Mouse (Mus musculus) heart, embryonic 12.5 days (tissue): ENCODE measurements around the gene Sema3b. TPM values are rescaled to one million over a fixed set of nuclear protein-coding genes. Genes with fewer than 3 reads are reported as not detected.

Experiments used
- ATAC-seq: fragments of 200-750 bp; cut with Nextera tagmentation; 2 replicates; pipeline ENCODE4 v1.8.0; 2017; ENCODE audit warnings: moderate TSS enrichment, moderate library complexity; ENCODE audit not compliant: insufficient number of reproducible peaks, low FRiP score
- H3K27ac ChIP-seq: fragments of 300-500 bp; sonication (generic); 2 replicates; pipeline ENCODE4 v1.5.1; 2016; ENCODE audit warnings: mild to moderate bottlenecking, moderate library complexity; ENCODE audit not compliant: poor library complexity, severe bottlenecking
- H3K27me3 ChIP-seq: fragments of 300-500 bp; sonication (generic); replicated peaks from 2 replicates; pipeline ENCODE4 v1.6.1; 2016; ENCODE audit warnings: mild to moderate bottlenecking, moderate library complexity
- H3K36me3 ChIP-seq: fragments of 300-500 bp; sonication (generic); 2 replicates; pipeline ENCODE4 v1.6.1; 2016; ENCODE audit warnings: mild to moderate bottlenecking, moderate library complexity
- H3K4me1 ChIP-seq: fragments of 300-500 bp; sonication (generic); replicated peaks from 2 replicates; pipeline ENCODE4 v1.6.1; 2016; ENCODE audit warnings: mild to moderate bottlenecking
- H3K4me2 ChIP-seq: fragments of 300-500 bp; sonication (generic); 2 replicates; pipeline ENCODE4 v1.6.1; 2016; ENCODE audit warnings: mild to moderate bottlenecking, moderate library complexity
- H3K4me3 ChIP-seq: fragments of 300-500 bp; sonication (generic); 2 replicates; pipeline ENCODE4 v1.5.1; 2016; ENCODE audit warnings: mild to moderate bottlenecking
- H3K9ac ChIP-seq: fragments of 300-500 bp; sonication (generic); 2 replicates; pipeline ENCODE4 v1.6.1; 2016; ENCODE audit warnings: mild to moderate bottlenecking, moderate library complexity
- H3K9me3 ChIP-seq: fragments of 300-500 bp; sonication (generic); replicated peaks from 2 replicates; pipeline ENCODE4 v1.6.1; 2016; ENCODE audit warnings: mild to moderate bottlenecking, moderate library complexity
- WGBS: fragments of 180-500 bp; shearing (Covaris S2); methylation state at CpG from one replicate; pipeline ENCODE4 v1.1.7; 2016; 5-methylcytosine and 5-hydroxymethylcytosine counted together
- polyA plus RNA-seq: library from polyadenylated mRNA; unstranded; fragments of >200 nt; fragmentation: Nextera tagmentation; extraction: Ambion mirVana; gene quantifications from 2 replicates; pipeline ENCODE4 v1.2.1, GENCODE M21; 2016

The Sema3b gene
- 10.7 and 11.2 TPM in 2 replicates for polyA plus RNA-seq

DNA sequence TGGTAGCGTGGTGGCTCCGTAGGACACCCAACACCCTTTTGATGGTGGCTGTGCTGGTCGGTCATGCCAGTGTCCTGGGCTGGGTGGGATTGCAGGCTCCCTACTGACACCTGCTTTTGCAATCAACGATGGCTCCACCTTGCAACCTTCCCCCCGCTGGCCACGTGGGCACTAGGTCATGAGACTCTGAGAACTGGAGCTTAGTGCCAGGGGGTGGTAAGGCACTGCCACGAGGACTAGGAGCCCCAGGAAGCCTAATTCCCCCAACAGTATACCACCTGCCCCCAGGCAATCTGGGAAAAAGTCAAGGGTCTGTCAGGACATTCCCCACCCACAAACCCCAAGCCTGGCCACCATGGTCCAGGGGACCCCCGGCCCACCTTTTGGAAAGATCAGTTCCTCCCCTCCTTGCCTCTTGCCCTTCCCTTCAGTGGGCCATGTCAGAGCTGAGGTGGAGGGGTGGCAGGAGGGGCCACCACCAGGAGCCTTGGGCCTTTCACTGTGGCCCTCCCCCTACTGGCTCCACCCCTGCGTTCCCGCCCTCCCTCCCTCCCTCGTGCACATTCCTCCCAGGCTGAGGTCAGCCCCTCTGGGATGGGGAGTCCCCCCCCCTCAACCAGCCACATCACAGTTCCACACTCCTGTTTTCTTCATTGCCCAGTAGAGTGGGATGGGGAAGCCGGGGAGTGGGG, at the start of gene Sema3b:
Gene Sema3b (minus strand): TSS at position 489 of the 692 bp plus-strand sequence.
- peaks cover 10% of the 10 kb centered on the region; the same call in 1 of the 2 replicates for H3K27me3 ChIP-seq
- peak within 1 kb of the TSS; percentile 63 for H3K9ac ChIP-seq
- WGBS, result 43% methylated on average over 12 of the region's 12 CpGs
- H3K9me3 ChIP-seq, result no peaks in the 10 kb centered on the region
- peak within 1 kb of the TSS; percentile 49 for H3K27ac ChIP-seq
- ATAC-seq, result no peak
- peaks cover 82% of the 10 kb centered on the region for H3K4me1 ChIP-seq
- H3K4me3 ChIP-seq, result no peak within 1 kb of the TSS
- H3K4me2 ChIP-seq, result peak within 1 kb of the TSS; percentile 62
- H3K36me3 ChIP-seq, result peaks cover 3% of the 10 kb centered on the region

DNA sequence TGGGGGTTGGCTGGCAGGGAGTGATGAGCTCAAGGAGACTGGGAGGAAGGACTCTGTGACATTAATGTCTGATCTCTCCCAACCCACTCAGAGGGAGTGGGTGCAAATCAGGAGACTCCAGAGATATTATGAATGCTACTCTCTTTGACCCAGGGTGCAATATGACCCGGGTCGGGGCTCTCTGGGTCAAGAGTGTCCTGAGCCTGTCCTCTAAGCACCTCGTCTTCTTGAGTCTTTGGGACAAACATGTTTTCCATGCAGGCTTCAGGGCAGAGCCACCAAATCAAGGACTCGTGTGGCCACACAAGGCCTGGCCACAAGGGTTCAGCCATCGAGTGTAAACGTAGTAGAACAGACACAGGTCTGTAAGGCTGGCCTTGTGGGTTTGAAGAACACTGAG, 49.1 kb upstream of the Sema3b start:
- no peak overlapping the region for H3K9ac ChIP-seq
- no peaks in the 10 kb centered on the region for H3K36me3 ChIP-seq
- peaks cover 26% of the 10 kb centered on the region for H3K27me3 ChIP-seq
- H3K27ac ChIP-seq, result no peak overlapping the region
- H3K4me2 ChIP-seq, result no peak overlapping the region
- WGBS, result 80% methylated on average over 6 of the region's 6 CpGs
- no peak overlapping the region for H3K4me3 ChIP-seq
- H3K9me3 ChIP-seq, result no peaks in the 10 kb centered on the region
- H3K4me1 ChIP-seq, result no peaks in the 10 kb centered on the region
- ATAC-seq, result no peak

DNA sequence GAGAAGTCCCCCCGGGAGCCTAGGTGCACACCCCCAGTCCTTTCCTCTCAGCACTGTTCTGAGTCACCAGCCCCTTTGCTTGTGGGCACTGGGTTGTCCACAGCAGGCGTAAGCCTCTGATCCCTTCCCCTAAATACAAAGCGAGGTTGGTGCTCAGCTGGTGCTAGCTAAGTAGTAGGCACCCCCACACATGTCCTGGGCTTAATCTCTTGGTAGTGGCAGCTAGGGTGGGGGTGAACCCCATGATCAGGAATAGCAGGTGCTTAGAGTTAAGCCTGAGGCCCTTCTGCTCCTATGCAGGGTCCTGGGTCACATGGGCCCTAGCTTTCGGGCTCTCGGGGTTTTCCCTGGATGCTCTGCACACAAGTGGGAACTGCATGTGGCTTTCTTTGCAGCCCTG, 48.1 kb upstream of the Sema3b start:
- Histone ChIP-seq H3K4me1 (no peaks in the 10 kb centered on the region), H3K36me3 (no peaks in the 10 kb centered on the region), H3K9ac (no peak overlapping the region), H3K4me2 (no peak overlapping the region), H3K27me3 (peaks cover 26% of the 10 kb centered on the region), H3K4me3 (no peak overlapping the region), H3K27ac (no peak overlapping the region), H3K9me3 (no peaks in the 10 kb centered on the region)
- 74% methylated on average over 5 of the region's 5 CpGs for WGBS
- no peak for ATAC-seq

DNA sequence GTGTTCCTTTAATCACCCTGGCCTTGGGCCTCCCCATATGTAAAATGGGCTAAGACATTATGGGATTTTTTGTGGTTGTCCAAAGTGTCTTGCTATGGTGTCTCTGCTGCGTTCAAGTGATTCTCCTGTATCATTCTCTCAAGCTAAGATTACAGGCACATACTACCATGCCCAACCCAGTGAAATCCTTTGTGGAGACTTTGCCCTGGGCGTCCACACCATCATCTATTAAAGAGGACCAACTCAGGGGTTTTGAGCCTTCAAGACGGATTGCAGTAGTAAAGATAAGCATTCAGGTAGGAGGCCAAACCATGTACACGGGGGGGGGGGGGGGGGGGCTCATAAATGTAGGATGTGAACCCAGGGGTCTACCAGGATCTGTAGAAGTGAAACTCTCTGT, 45.6 kb upstream of the Sema3b start:
- Histone ChIP-seq H3K27ac (no peak overlapping the region), H3K9me3 (no peaks in the 10 kb centered on the region), H3K4me3 (no peak overlapping the region), H3K36me3 (no peaks in the 10 kb centered on the region), H3K4me2 (no peak overlapping the region), H3K27me3 (peaks cover 20% of the 10 kb centered on the region), H3K9ac (no peak overlapping the region), H3K4me1 (peaks cover 19% of the 10 kb centered on the region)
- no peak for ATAC-seq
- 72% methylated on average over 4 of the region's 4 CpGs for WGBS

DNA sequence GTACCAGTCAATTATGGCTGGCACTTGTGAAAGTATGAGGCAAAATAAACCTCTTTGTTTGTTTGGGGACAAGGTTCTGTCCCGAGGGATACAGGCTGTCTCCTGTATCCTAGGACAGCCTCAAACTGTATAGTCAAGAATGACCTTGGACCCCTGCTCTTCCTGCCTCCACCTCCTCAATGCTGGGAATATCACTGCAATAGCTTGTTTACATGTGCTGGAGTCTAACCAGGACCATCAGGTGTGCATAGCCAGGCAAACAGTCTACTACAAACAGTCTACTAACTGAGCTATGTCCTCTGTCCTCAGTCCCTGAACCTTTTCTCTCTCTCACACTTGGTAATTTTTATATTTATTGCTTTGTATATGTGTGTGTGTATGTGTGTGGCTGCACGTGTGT, 44.4 kb upstream of the Sema3b start:
- H3K27me3 ChIP-seq, result peaks cover 10% of the 10 kb centered on the region; the same call in 1 of the 2 replicates
- no peak overlapping the region for H3K4me3 ChIP-seq
- ATAC-seq, result no peak
- no peak overlapping the region for H3K27ac ChIP-seq
- no peak overlapping the region for H3K9ac ChIP-seq
- H3K4me2 ChIP-seq, result no peak overlapping the region
- H3K4me1 ChIP-seq, result peaks cover 22% of the 10 kb centered on the region
- H3K9me3 ChIP-seq, result no peaks in the 10 kb centered on the region
- 70% methylated on average over 2 of the region's 2 CpGs for WGBS
- H3K36me3 ChIP-seq, result no peaks in the 10 kb centered on the region

DNA sequence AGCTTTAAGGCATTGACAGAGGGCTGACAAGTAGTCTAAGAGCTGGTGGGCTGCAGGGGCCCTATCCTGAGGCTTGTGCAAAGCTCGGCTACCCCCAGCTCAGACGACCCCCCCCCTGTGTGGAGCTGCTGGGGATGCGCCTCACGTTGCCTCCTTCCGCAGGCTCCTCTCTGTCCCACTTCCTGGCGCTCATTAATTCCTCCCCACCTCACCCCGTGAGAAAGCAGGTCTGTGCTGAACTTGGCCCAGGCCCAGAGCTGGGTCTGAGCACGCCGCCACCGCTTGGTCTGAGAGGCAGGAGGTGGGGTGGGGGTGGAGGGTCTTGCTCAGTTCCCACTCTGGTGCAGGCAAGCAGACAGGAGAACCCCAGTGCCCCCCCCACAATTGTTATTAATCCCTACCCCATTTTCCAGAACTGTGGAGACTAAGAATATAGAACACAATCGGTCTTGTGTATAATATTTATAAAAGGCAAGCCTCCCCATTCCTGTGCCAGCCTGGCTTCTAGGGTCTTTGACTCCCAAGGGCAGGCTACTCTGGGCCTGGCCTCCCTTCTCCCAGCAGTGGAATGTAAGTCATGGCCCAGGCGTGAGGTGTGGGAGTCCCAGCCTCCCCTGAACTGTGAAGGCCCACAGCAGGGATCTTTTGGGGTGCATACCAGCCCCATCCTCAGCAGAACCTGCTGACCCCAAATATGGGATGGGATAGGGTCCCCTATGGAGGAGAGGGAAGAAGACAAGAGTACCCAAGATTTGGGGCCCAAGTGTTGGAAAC, 41.9 kb upstream of the Sema3b start:
- no peak overlapping the region for H3K9ac ChIP-seq
- ATAC-seq, result no peak
- no peak overlapping the region for H3K27ac ChIP-seq
- H3K4me1 ChIP-seq, result peaks cover 22% of the 10 kb centered on the region
- H3K27me3 ChIP-seq, result no peaks in the 10 kb centered on the region
- WGBS, result 36% methylated on average over 12 of the region's 12 CpGs
- H3K4me3 ChIP-seq, result no peak overlapping the region
- no peaks in the 10 kb centered on the region for H3K9me3 ChIP-seq
- H3K36me3 ChIP-seq, result no peaks in the 10 kb centered on the region
- no peak overlapping the region for H3K4me2 ChIP-seq

DNA sequence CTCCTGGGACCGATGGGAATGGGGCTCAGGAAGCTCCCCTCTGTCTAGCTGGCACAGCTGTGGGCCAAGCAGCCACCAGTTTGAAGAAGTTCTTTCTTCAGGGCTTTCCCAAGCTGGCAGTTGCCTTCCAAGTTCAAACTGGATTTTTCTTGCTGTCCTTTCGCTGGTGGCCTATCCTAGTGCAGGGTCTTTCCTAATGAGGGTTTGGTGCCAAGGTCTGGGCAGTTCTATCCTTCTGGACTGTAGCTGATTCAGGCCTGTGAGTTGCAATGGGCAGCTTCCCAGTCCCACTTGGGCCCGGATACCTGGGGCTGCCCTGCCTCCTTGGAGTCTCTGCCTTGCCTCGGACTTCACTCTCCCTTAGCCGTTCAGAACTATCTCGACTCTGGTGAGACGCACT, 41.2 kb upstream of the Sema3b start:
- Histone ChIP-seq H3K4me3 (no peak overlapping the region), H3K4me1 (peaks cover 22% of the 10 kb centered on the region), H3K4me2 (no peak overlapping the region), H3K27me3 (no peaks in the 10 kb centered on the region), H3K27ac (no peak overlapping the region), H3K9ac (no peak overlapping the region), H3K9me3 (no peaks in the 10 kb centered on the region), H3K36me3 (no peaks in the 10 kb centered on the region)
- ATAC-seq, result no peak
- 72% methylated on average over 7 of the region's 7 CpGs for WGBS

DNA sequence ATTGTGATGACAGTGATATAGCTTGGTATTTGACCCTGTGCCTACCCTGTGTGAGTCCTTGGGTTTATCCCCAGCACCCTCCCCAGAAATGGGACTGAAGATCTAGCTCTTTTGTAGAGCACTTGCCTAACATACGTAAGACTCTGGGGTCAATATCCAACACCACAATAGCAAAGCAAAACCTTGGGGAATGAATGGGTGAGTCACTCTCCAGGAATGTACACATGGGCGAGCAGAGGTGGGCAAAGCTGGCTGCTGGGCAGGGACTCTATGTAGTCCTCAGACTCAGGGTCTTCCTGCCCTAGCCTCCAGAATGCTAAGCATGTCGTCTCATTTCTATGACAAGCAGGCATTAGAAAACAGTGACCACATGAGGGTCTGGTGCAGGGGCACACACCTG, 39.7 kb upstream of the Sema3b start:
- Histone ChIP-seq H3K9ac (no peak overlapping the region), H3K4me3 (no peak overlapping the region), H3K4me2 (no peak overlapping the region), H3K36me3 (no peaks in the 10 kb centered on the region), H3K9me3 (no peaks in the 10 kb centered on the region), H3K27me3 (no peaks in the 10 kb centered on the region), H3K4me1 (peaks cover 27% of the 10 kb centered on the region), H3K27ac (no peak overlapping the region)
- WGBS, result 37% methylated on average over 3 of the region's 3 CpGs
- no peak for ATAC-seq

DNA sequence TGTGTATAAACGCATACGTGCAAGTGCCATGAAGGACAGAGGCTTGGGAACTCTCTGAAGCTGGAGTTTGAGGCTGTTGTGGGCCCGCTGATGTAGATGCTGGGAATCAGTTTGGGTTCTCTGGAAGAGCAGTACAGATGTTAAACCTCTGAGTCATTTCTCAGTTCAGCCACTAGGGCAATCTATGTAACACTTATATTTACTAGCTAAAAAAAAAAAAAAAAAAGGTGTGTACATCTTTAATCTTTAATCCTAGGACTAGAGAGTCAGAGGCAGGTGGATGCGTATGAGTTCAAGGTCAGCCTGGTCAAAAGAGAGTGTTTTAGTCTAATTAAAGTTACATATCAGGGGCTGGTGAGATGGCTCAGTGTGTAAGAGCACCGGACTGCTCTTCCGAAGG, 37.9 kb upstream of the Sema3b start:
- Histone ChIP-seq H3K9ac (no peak overlapping the region), H3K27me3 (no peaks in the 10 kb centered on the region), H3K36me3 (no peaks in the 10 kb centered on the region), H3K4me3 (no peak overlapping the region), H3K9me3 (no peaks in the 10 kb centered on the region), H3K4me1 (peaks cover 27% of the 10 kb centered on the region), H3K4me2 (no peak overlapping the region), H3K27ac (no peak overlapping the region)
- no peak for ATAC-seq
- 77% methylated on average over 6 of the region's 6 CpGs for WGBS

DNA sequence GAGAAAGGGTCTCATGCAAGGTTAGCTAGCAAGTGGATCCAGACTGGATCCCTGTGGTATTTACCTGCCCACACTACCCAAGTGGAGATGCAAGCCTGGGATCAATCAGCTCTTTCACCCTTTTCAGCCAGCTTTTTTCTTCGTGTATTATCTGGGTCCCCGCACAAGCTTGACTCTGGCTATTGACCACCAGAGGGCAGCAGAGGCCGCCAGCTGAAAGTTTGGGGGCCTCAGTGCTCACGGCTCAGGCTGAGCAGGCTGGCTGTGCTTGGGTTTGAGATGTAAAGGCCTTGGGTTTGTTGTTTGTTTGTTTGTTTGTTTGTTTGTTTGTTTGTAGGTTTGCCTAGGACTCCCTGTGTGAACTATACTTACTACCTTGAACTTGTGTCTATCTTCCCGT, 36.5 kb upstream of the Sema3b start:
- Histone ChIP-seq H3K9ac (no peak overlapping the region), H3K27me3 (no peaks in the 10 kb centered on the region), H3K9me3 (no peaks in the 10 kb centered on the region), H3K4me2 (no peak overlapping the region), H3K4me3 (no peak overlapping the region), H3K36me3 (no peaks in the 10 kb centered on the region), H3K4me1 (peaks cover 15% of the 10 kb centered on the region), H3K27ac (no peak overlapping the region)
- ATAC-seq, result peak; percentile 64; the same call in 1 of the 2 replicates
- 13% methylated on average over 5 of the region's 5 CpGs for WGBS

DNA sequence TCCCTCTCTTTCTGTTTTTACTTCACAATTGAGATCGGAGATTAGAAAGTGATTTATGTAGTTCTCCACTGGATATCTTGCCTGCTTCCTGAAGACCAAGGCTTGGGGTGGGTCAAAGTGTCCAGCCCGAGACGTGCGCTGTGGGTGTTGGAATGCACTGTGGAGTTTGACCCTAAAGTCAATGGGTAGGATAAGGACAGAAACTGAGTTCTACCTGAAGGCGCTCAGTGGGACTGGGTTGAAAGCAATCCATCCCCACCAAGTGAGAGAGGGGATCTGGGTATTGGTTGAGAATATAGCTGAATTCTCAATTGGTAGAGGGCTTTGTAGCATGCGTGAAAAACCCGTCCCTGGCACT, 36.1 kb upstream of the Sema3b start:
- WGBS, result 46% methylated on average over 7 of the region's 7 CpGs
- no peaks in the 10 kb centered on the region for H3K36me3 ChIP-seq
- H3K4me3 ChIP-seq, result no peak overlapping the region
- no peak overlapping the region for H3K27ac ChIP-seq
- H3K4me2 ChIP-seq, result peak overlapping the region; percentile 75
- H3K9me3 ChIP-seq, result no peaks in the 10 kb centered on the region
- peaks cover 15% of the 10 kb centered on the region for H3K4me1 ChIP-seq
- peak overlapping the region; percentile 58 for H3K9ac ChIP-seq
- no peaks in the 10 kb centered on the region for H3K27me3 ChIP-seq
- no peak for ATAC-seq
